Mouse (Mus musculus) thymus, postnatal 25 days (tissue): ENCODE measurements at regions not wholly inside any gene's neighbourhood (a gene's known extent, or its start where the extent isn't known, plus 50 kb on each side); places are given as distances from the start of the nearest gene placed in this dataset.

Source experiments
- DNase-seq: peaks from one replicate; pipeline ENCODE4 v3.0.0; 2022

- no peak for DNase-seq
Measured at GRCm38 (mm10) chr9:116365016-116365685, 190.0 kb upstream of the Tgfbr2 start.

GRCm38 (mm10) chr9:116361092-116361491 is 185.9 kb upstream of the Tgfbr2 start:
- no peak for DNase-seq

- DNase-seq, result no peak
Measured at GRCm38 (mm10) chr9:116354056-116354732, 179.0 kb upstream of the Tgfbr2 start.

GRCm38 (mm10) chr9:116352801-116353494 is 177.8 kb upstream of the Tgfbr2 start:
- DNase-seq, result no peak

- DNase-seq, result no peak
Measured at GRCm38 (mm10) chr9:116350804-116351547, 175.8 kb upstream of the Tgfbr2 start.

GRCm38 (mm10) chr9:116347021-116347420 is 171.9 kb upstream of the Tgfbr2 start:
- DNase-seq, result no peak

GRCm38 (mm10) chr9:116346495-116346894 is 171.3 kb upstream of the Tgfbr2 start:
- DNase-seq, result no peak

GRCm38 (mm10) chr9:116343086-116343481 is 167.9 kb upstream of the Tgfbr2 start:
- DNase-seq, result no peak

- no peak for DNase-seq
Measured at GRCm38 (mm10) chr9:116342446-116343085, 167.4 kb upstream of the Tgfbr2 start.

GRCm38 (mm10) chr9:116342009-116342408 is 166.8 kb upstream of the Tgfbr2 start:
- DNase-seq, result no peak

- DNase-seq, result peak; percentile 70
Measured at GRCm38 (mm10) chr9:116340952-116341351, 165.8 kb upstream of the Tgfbr2 start.

GRCm38 (mm10) chr9:116338729-116339100 is 163.6 kb upstream of the Tgfbr2 start:
- DNase-seq, result no peak

- DNase-seq, result peak; percentile 68
Measured at GRCm38 (mm10) chr9:116338093-116338728, 163.1 kb upstream of the Tgfbr2 start.

GRCm38 (mm10) chr9:116337446-116338010 is 162.4 kb upstream of the Tgfbr2 start:
- peak; percentile 47 for DNase-seq

GRCm38 (mm10) chr9:116335561-116336478 is 160.7 kb upstream of the Tgfbr2 start:
- DNase-seq, result no peak

GRCm38 (mm10) chr9:116333956-116334463 is 158.8 kb upstream of the Tgfbr2 start:
- no peak for DNase-seq

- DNase-seq, result no peak
Measured at GRCm38 (mm10) chr9:116332485-116333118, 157.4 kb upstream of the Tgfbr2 start.

- no peak for DNase-seq
Measured at GRCm38 (mm10) chr9:116331406-116331805, 156.2 kb upstream of the Tgfbr2 start.

- DNase-seq, result peak; percentile 25
Measured at GRCm38 (mm10) chr9:116330796-116331195, 155.6 kb upstream of the Tgfbr2 start.

GRCm38 (mm10) chr9:116329147-116329546 is 154.0 kb upstream of the Tgfbr2 start:
- DNase-seq, result peak; percentile 33
